Mouse (Mus musculus): ENCODE measurements around the gene Hao1. TPM values are rescaled to one million over a fixed set of nuclear protein-coding genes. Genes with fewer than 3 reads are reported as not detected.

The Hao1 gene
- 0.11 TPM in 1 of 2 replicates, not detected in the other for polyA plus RNA-seq (2014; fragmentation: Nextera tagmentation; extraction: Ambion mirVana)

DNA sequence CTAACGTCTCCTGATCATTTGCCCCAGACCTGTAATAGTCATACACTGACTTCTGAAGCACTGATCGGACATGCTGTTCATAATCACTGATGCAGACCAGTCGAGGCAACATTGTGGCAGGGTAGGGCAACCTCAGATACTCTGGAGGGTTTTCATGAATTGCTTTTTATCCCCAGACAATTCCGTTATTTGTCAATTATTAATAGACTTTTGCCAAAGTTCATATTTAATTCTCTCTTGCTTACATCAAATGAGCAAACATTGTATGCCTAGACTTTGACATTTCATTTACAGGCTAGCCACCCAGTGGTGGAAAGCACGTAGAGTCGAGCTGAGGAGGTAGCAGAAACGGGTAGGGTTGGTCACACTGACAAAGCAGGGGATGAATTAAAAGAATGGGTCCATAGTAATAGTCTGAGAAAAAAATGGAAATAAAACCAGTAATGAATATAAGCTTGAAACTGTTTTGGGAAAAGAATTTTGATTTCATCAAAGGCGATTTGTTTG lies at the start of gene Hao1:
Gene Hao1, minus strand, starts transcription at position 148 of the 507 bp plus-strand sequence.
- no peak for ATAC-seq (ENCODE audit: low FRiP score, low TSS enrichment)
- DNase-seq, result no peak
- Histone ChIP-seq H3K4me3 (replicated peaks; ENCODE audit: low read depth, low read length) (no peak within 1 kb of the TSS), H3K4me1 (ENCODE audit: control insufficient read depth, insufficient read depth, low read length) (no peaks in the 10 kb centered on the region), H3K27ac (replicated peaks; ENCODE audit: low read depth, low read length) (no peak within 1 kb of the TSS), H3K9me3 (ENCODE audit: control insufficient read depth, low read length) (no peaks in the 10 kb centered on the region), H3K9ac (replicated peaks; ENCODE audit: low read length) (no peak within 1 kb of the TSS), H3K36me3 (ENCODE audit: control insufficient read depth, insufficient read depth, low read length) (no peaks in the 10 kb centered on the region), H3K27me3 (ENCODE audit: control insufficient read depth, insufficient read depth, low read length) (no peaks in the 10 kb centered on the region), H3K4me2 (ENCODE audit: low read length) (no peak within 1 kb of the TSS)
- 85% methylated on average over 8 of the region's 8 CpGs for WGBS

DNA sequence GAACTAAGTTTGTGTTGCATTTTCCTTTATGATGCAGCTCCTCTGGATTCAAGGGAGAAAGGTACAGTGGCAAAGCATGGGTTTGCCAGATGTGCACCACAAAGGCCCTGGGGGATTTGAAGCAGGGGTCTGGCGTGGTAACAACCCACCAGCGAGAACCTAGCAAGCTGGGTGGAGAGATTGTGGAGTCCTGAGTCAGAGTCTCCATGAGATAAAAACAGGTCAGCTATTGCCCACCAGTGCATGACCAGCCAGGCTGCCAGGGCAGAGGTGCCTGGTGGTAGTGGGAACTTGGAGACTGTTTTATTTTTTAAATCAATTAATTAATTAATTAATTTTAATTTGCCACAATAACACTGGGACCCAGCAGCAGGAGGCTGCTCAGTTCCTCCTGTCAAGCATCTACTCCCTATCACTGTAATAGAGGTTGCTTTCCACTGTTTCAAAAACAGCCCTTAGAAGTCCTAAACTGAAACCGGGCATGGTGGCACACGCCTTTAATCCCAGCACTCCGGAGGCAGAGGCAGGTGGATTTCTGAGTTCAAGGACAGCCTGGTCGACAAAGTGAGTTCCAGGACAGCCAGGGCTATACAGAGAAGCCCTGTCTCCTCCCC lies 37.0 kb upstream of the Hao1 start:
- DNase-seq (no peak), ATAC-seq (ENCODE audit: low FRiP score, low TSS enrichment) (peak; percentile 48; the same call in 1 of the 2 replicates)
- Histone ChIP-seq H3K9ac (replicated peaks; ENCODE audit: low read length) (no peak overlapping the region), H3K27ac (replicated peaks; ENCODE audit: low read depth, low read length) (no peak overlapping the region), H3K9me3 (ENCODE audit: control insufficient read depth, low read length) (no peaks in the 10 kb centered on the region), H3K27me3 (ENCODE audit: control insufficient read depth, insufficient read depth, low read length) (no peaks in the 10 kb centered on the region), H3K36me3 (ENCODE audit: control insufficient read depth, insufficient read depth, low read length) (peaks cover 12% of the 10 kb centered on the region), H3K4me2 (ENCODE audit: low read length) (no peak overlapping the region), H3K4me3 (replicated peaks; ENCODE audit: low read depth, low read length) (no peak overlapping the region), H3K4me1 (ENCODE audit: control insufficient read depth, insufficient read depth, low read length) (no peaks in the 10 kb centered on the region)
- 97% methylated on average over 6 of the region's 6 CpGs for WGBS

DNA sequence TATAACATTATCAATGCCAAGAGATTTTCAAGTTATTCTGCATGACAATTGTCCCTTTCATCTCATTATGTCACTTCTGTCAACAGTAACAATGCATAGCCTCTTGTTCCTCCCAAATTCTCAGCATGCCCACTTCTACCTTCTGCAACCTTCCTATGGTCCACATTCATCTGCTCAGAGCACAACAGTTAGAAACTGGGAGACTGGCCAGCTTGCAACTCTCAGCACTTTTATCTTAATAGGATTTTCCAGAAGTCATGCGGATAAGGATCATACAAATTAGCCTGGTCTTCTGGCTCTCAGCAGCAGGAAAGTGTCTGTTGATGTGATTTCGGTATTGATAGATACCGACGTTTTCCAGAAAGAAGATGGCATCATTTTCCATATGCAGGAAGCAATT lies 31.1 kb upstream of the Hao1 start:
- H3K36me3 ChIP-seq (ENCODE audit: control insufficient read depth, insufficient read depth, low read length), result no peaks in the 10 kb centered on the region
- ATAC-seq (ENCODE audit: low FRiP score, low TSS enrichment), result peak; percentile 58; the same call in 1 of the 2 replicates
- no peak overlapping the region for H3K27ac ChIP-seq (replicated peaks; ENCODE audit: low read depth, low read length)
- H3K9me3 ChIP-seq (ENCODE audit: control insufficient read depth, low read length), result no peaks in the 10 kb centered on the region
- WGBS, result 16% methylated on average over 4 of the region's 4 CpGs
- no peak overlapping the region for H3K4me3 ChIP-seq (replicated peaks; ENCODE audit: low read depth, low read length)
- H3K27me3 ChIP-seq (ENCODE audit: control insufficient read depth, insufficient read depth, low read length), result no peaks in the 10 kb centered on the region
- no peaks in the 10 kb centered on the region for H3K4me1 ChIP-seq (ENCODE audit: control insufficient read depth, insufficient read depth, low read length)
- no peak overlapping the region for H3K9ac ChIP-seq (replicated peaks; ENCODE audit: low read length)
- H3K4me2 ChIP-seq (ENCODE audit: low read length), result no peak overlapping the region
- DNase-seq, result peak; percentile 49

DNA sequence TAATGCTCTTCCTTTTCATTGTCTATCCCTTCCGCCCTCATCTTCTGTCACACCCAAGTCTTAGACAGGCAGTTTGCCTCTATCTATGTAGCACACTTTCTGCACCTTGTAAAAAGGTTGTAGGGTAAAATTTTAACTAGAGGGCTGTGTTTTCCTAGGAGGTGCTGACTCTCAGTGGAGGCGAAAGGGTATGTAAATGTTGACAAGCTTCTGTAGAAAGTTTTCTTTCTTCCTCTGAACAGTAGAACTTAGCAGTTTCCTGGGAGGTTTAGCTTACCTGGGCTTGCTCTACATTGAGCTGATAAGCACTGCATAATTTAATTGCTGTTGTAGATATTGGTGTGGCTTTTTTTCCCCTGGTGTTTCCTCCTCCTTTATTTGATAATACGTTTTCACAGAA lies 5.3 kb upstream of the Hao1 start:
- ATAC-seq (ENCODE audit: low FRiP score, low TSS enrichment), result no peak
- DNase-seq, result no peak
- no peak overlapping the region for H3K27ac ChIP-seq (replicated peaks; ENCODE audit: low read depth, low read length)
- no peak overlapping the region for H3K4me3 ChIP-seq (replicated peaks; ENCODE audit: low read depth, low read length)
- no peaks in the 10 kb centered on the region for H3K36me3 ChIP-seq (ENCODE audit: control insufficient read depth, insufficient read depth, low read length)
- WGBS, result 92% methylated on average over 3 of the region's 3 CpGs
- no peak overlapping the region for H3K4me2 ChIP-seq (ENCODE audit: low read length)
- H3K4me1 ChIP-seq (ENCODE audit: control insufficient read depth, insufficient read depth, low read length), result no peaks in the 10 kb centered on the region
- no peaks in the 10 kb centered on the region for H3K9me3 ChIP-seq (ENCODE audit: control insufficient read depth, low read length)
- no peak overlapping the region for H3K9ac ChIP-seq (replicated peaks; ENCODE audit: low read length)
- H3K27me3 ChIP-seq (ENCODE audit: control insufficient read depth, insufficient read depth, low read length), result no peaks in the 10 kb centered on the region

DNA sequence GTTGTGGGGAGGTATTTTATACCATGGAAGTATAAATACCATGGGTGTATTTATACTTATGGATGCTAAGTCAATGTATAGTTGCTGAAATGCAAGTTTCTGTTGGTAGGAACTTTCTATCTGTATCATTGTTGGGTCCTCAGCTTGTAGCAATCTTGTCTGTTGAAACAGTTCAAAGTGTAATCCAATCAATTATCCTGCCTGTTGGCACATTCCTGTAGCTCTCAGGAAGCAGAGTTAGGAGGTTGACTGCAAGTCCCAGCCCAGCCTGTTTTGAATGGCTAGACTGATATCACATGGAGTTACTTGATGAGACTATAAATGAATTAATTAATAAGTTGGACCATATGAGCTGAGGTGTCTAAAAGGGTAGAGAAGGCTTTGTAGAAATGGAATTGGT lies 1.8 kb downstream of the Hao1 start:
- DNase-seq (no peak), ATAC-seq (ENCODE audit: low FRiP score, low TSS enrichment) (no peak)
- Histone ChIP-seq H3K27ac (replicated peaks; ENCODE audit: low read depth, low read length) (no peak overlapping the region), H3K4me1 (ENCODE audit: control insufficient read depth, insufficient read depth, low read length) (no peaks in the 10 kb centered on the region), H3K9me3 (ENCODE audit: control insufficient read depth, low read length) (no peaks in the 10 kb centered on the region), H3K9ac (replicated peaks; ENCODE audit: low read length) (no peak overlapping the region), H3K4me2 (ENCODE audit: low read length) (no peak overlapping the region), H3K4me3 (replicated peaks; ENCODE audit: low read depth, low read length) (no peak overlapping the region), H3K36me3 (ENCODE audit: control insufficient read depth, insufficient read depth, low read length) (no peaks in the 10 kb centered on the region), H3K27me3 (ENCODE audit: control insufficient read depth, insufficient read depth, low read length) (no peaks in the 10 kb centered on the region)

DNA sequence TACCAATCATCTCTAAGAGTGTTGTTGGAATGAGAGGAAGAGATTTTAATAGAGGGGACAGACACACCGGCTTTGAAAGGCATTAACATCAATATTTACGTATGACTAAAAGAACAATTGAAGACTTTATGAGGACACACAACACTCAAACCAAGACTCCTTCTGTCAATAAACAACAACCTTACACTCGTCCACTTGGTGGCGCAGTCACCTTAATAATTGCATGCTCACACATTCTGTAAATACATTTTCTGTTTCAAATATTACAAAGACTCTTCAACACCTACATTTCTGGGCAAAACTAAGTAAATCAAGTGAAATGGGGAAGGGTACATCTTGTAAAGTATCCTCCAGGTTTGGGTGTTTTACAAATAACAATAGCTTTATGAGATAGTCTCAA lies 4.4 kb downstream of the Hao1 start:
- no peaks in the 10 kb centered on the region for H3K27me3 ChIP-seq (ENCODE audit: control insufficient read depth, insufficient read depth, low read length)
- 24% methylated on average over 4 of the region's 4 CpGs for WGBS
- no peaks in the 10 kb centered on the region for H3K4me1 ChIP-seq (ENCODE audit: control insufficient read depth, insufficient read depth, low read length)
- no peak overlapping the region for H3K9ac ChIP-seq (replicated peaks; ENCODE audit: low read length)
- H3K36me3 ChIP-seq (ENCODE audit: control insufficient read depth, insufficient read depth, low read length), result no peaks in the 10 kb centered on the region
- DNase-seq, result peak; percentile 86
- H3K27ac ChIP-seq (replicated peaks; ENCODE audit: low read depth, low read length), result no peak overlapping the region
- H3K4me2 ChIP-seq (ENCODE audit: low read length), result no peak overlapping the region
- H3K9me3 ChIP-seq (ENCODE audit: control insufficient read depth, low read length), result no peaks in the 10 kb centered on the region
- no peak for ATAC-seq (ENCODE audit: low FRiP score, low TSS enrichment)
- no peak overlapping the region for H3K4me3 ChIP-seq (replicated peaks; ENCODE audit: low read depth, low read length)

DNA sequence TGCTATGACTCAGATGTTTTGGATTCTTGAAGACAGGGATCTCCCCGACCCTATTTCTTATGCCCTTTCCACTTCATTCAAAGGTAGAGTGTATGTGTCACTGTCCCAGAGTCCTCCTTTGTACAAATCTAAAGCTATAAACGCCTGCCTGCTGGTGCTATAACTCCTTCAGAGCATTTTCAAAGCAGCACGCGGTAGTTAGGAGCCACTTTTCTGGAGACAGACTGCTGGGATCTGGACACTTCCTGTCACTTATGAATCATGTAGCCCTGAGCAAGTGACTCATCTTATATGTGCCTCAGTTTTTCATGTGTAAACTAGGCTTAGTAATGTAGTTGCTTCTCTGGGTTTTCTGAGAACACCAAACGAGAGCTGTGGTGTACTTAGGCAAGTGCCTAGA lies 9.1 kb downstream of the Hao1 start:
- no peaks in the 10 kb centered on the region for H3K4me1 ChIP-seq (ENCODE audit: control insufficient read depth, insufficient read depth, low read length)
- no peaks in the 10 kb centered on the region for H3K36me3 ChIP-seq (ENCODE audit: control insufficient read depth, insufficient read depth, low read length)
- no peak overlapping the region for H3K9ac ChIP-seq (replicated peaks; ENCODE audit: low read length)
- no peaks in the 10 kb centered on the region for H3K27me3 ChIP-seq (ENCODE audit: control insufficient read depth, insufficient read depth, low read length)
- H3K4me2 ChIP-seq (ENCODE audit: low read length), result no peak overlapping the region
- 83% methylated on average over 5 of the region's 5 CpGs for WGBS
- no peak for ATAC-seq (ENCODE audit: low FRiP score, low TSS enrichment)
- no peak overlapping the region for H3K4me3 ChIP-seq (replicated peaks; ENCODE audit: low read depth, low read length)
- no peak for DNase-seq
- no peak overlapping the region for H3K27ac ChIP-seq (replicated peaks; ENCODE audit: low read depth, low read length)
- no peaks in the 10 kb centered on the region for H3K9me3 ChIP-seq (ENCODE audit: control insufficient read depth, low read length)

DNA sequence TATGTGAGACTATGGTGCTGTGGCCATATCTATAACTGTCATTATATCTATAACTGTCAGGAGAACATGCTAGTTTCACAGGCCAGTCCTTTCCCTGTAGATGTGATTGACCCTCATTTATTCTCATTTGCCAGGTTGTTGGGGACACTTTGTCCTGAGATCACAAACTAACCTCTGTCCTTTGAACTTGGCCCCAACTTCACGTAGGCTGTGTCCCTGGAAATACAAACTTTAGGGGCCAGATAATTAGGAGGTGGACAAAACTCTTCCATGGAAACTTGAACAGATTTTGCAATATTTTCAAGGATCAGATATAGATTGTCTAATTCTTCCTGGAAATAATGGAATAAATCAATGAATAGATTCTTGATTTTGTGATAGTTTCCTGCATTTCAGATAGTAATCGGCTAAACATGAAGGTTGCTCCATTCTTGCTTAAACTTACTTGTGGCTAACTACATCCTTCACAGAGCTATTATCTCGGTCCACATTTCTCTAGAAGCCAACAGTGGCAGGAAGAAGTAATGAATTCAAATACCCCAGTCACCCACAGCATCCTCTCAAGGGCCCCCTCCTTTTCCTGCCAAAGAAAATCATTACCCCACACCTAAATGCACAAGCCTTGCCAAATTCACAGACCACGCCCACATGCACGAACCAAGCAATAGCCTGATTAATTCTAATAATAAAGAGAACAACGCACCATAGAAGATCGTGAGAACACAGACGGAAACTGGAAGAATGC lies 9.7 kb downstream of the Hao1 start:
- no peak overlapping the region for H3K9ac ChIP-seq (replicated peaks; ENCODE audit: low read length)
- H3K4me2 ChIP-seq (ENCODE audit: low read length), result no peak overlapping the region
- H3K27ac ChIP-seq (replicated peaks; ENCODE audit: low read depth, low read length), result no peak overlapping the region
- H3K36me3 ChIP-seq (ENCODE audit: control insufficient read depth, insufficient read depth, low read length), result no peaks in the 10 kb centered on the region
- H3K4me3 ChIP-seq (replicated peaks; ENCODE audit: low read depth, low read length), result no peak overlapping the region
- 82% methylated on average over 8 of the region's 8 CpGs for WGBS
- no peaks in the 10 kb centered on the region for H3K9me3 ChIP-seq (ENCODE audit: control insufficient read depth, low read length)
- ATAC-seq (ENCODE audit: low FRiP score, low TSS enrichment) (no peak), DNase-seq (no peak)
- no peaks in the 10 kb centered on the region for H3K4me1 ChIP-seq (ENCODE audit: control insufficient read depth, insufficient read depth, low read length)
- no peaks in the 10 kb centered on the region for H3K27me3 ChIP-seq (ENCODE audit: control insufficient read depth, insufficient read depth, low read length)

DNA sequence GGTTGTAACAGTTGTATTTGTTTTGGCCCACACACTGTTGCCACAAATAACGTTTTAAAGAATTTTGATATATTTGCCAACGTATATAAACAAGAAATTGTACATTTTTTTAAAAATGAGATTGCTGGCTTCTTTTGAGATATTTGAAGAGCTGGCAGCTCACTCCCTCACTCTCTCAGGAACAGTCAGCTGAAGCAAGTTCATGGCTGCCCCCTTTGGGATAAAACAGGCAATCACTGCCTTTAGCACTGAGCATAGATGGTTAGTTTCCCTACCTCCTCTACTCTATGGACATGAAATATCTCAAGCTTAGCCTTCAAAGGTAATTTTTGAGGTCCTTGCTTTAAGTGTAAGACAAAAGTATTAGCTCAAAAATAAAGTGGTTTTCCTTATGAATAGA lies 10.7 kb downstream of the Hao1 start:
- Histone ChIP-seq H3K4me3 (replicated peaks; ENCODE audit: low read depth, low read length) (no peak overlapping the region), H3K27ac (replicated peaks; ENCODE audit: low read depth, low read length) (no peak overlapping the region), H3K4me2 (ENCODE audit: low read length) (no peak overlapping the region), H3K27me3 (ENCODE audit: control insufficient read depth, insufficient read depth, low read length) (no peaks in the 10 kb centered on the region), H3K36me3 (ENCODE audit: control insufficient read depth, insufficient read depth, low read length) (no peaks in the 10 kb centered on the region), H3K4me1 (ENCODE audit: control insufficient read depth, insufficient read depth, low read length) (no peaks in the 10 kb centered on the region), H3K9ac (replicated peaks; ENCODE audit: low read length) (no peak overlapping the region), H3K9me3 (ENCODE audit: control insufficient read depth, low read length) (no peaks in the 10 kb centered on the region)
- ATAC-seq (ENCODE audit: low FRiP score, low TSS enrichment) (no peak), DNase-seq (peak; percentile 43)
- 75% methylated on average over 2 of the region's 2 CpGs for WGBS
